Mouse (Mus musculus): ENCODE results near the gene Edil3. TPM values are rescaled to one million over a fixed set of nuclear protein-coding genes. Genes with fewer than 3 reads are reported as not detected.

Edil3 gene
- total RNA-seq, 2 experiments from 2014 or later = 87.5 to 88.0 TPM

GRCm38 (mm10) chr13:89371656-89372240 is 550.5 kb downstream of the Edil3 start:
- DNase-seq (ENCODE audit: low spot score in 2 of 2) = no peak
- intact Hi-C loops (cut with DNase I) = no loop called here
